Mouse (Mus musculus) liver, embryonic 14.5 days (tissue): ENCODE measurements at regions not wholly inside any gene's neighbourhood (a gene's known extent, or its start where the extent isn't known, plus 50 kb on each side); places are given as distances from the start of the nearest gene placed in this dataset.

Source experiments
- CTCF ChIP-seq: IDR thresholded peaks from 2 replicates; pipeline ENCODE4 v1.5.1; 2016; ENCODE audit warnings: antibody characterized with exemption, low read depth, control low read depth
- EP300 ChIP-seq: IDR thresholded peaks from 2 replicates; pipeline ENCODE4 v1.6.1; 2016; ENCODE audit warnings: antibody characterized with exemption, low read depth

GRCm38 (mm10) chr10:117941266-117941651 is 95.4 kb upstream of the Rap1b start:
- no peak for TF ChIP-seq CTCF
- TF ChIP-seq EP300, result no peak
